Comparison of ENCODE assay signal across 16 mouse cellular contexts in the genomic region with DNA sequence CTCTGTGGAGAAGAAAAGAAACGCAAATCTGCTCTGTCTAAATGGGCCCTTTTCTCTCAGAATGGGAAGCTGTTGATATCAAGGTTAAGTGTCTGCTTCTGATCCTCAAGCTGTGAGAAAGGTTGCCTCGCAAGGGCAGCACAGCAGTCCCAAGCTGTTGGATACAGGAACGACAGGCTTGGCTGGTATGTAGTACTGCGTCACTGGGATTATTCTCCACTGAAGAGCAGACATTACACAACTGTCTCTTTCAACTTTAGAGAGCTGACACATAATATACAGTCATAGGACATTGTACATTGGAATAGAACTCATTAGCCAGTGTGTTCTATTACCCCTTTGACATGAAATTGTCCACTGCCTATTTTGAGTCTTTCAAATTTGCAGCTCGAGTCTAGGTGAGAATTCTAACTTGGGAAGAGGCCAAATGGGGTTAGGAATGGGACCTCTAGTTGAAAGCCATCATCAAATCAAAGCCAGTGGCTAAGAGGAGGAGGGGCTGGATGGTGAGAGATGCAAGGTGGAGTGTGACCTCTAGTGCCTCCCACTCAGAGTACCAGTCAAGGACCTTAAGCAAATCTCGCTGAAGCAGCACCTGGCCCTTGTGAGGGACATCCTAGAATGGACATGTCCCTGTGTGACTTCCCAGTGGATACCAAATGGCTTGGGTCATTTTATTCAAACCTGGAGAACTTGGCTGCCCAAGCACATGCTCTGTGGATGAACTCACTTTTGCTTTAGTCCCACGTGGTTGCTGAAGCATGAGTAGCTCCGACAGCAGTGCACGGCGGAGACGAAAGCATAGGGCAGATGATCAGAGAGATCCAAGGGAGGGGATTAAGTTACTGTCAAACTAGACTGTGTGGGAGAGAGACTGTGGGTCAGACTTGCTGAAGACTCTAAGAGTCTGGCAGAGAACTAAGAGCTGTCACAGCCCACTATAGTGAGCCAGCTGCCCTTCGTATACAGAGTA. TPM values are rescaled to one million over a fixed set of nuclear protein-coding genes. Genes with fewer than 3 reads are reported as not detected.
DNase-seq lines count a peak whose midpoint lies in the region; ATAC-seq and TF ChIP-seq lines count a peak whose summit lies in the region.
"Had no signal": no experiment of that assay in that cellular context is flagged by ENCODE, and none has a peak within 500 bp of the region (broad histone marks: within the 10 kb centered on the region; RNA-seq: fewer than 3 reads in every experiment).

No protein-coding gene starts in this region.

- no peak overlapping the region for H3K9ac ChIP-seq in embryonic facial prominence, embryonic 14.5 days (ENCODE audit: low read depth, low read length)
- no peak overlapping the region for H3K9ac ChIP-seq in kidney, postnatal 0 days (ENCODE audit: low read depth, low read length)
- H3K9ac ChIP-seq in forebrain, embryonic 16.5 days (replicated peaks; ENCODE audit: low read depth, low read length): no peak overlapping the region
- H3K9ac ChIP-seq: embryonic facial prominence, embryonic 13.5 days; liver, embryonic 14.5 days had no signal

- no peak for TF ChIP-seq CTCF in kidney, postnatal 0 days (IDR thresholded peaks at IDR 0.05; ENCODE audit: low read depth)

- no peaks in the 10 kb centered on the region for H3K4me1 ChIP-seq in embryonic facial prominence, embryonic 14.5 days (ENCODE audit: control insufficient read depth, insufficient read depth, low read length)
- no peaks in the 10 kb centered on the region for H3K4me1 ChIP-seq in embryonic facial prominence, embryonic 10.5 days
- no peaks in the 10 kb centered on the region for H3K4me1 ChIP-seq in kidney, postnatal 0 days (replicated peaks; ENCODE audit: insufficient read depth, low read length)
- H3K4me1 ChIP-seq in forebrain, embryonic 16.5 days (replicated peaks; ENCODE audit: control insufficient read depth, insufficient read depth, low read length): no peaks in the 10 kb centered on the region
- H3K4me1 ChIP-seq: embryonic facial prominence, embryonic 13.5 days; limb, embryonic 10.5 days had no signal

- no peaks in the 10 kb centered on the region for H3K9me3 ChIP-seq in embryonic facial prominence, embryonic 14.5 days (ENCODE audit: control insufficient read depth, low read length)
- no peaks in the 10 kb centered on the region for H3K9me3 ChIP-seq in embryonic facial prominence, embryonic 10.5 days
- no peaks in the 10 kb centered on the region for H3K9me3 ChIP-seq in kidney, postnatal 0 days (replicated peaks; ENCODE audit: low read length)
- H3K9me3 ChIP-seq in forebrain, embryonic 16.5 days (ENCODE audit: control insufficient read depth, low read length): no peaks in the 10 kb centered on the region
- H3K9me3 ChIP-seq: embryonic facial prominence, embryonic 13.5 days; limb, embryonic 10.5 days had no signal

- no peak overlapping the region for H3K27ac ChIP-seq in embryonic facial prominence, embryonic 14.5 days (replicated peaks; ENCODE audit: low read depth, low read length)
- H3K27ac ChIP-seq in embryonic facial prominence, embryonic 10.5 days (replicated peaks): no peak overlapping the region
- no peak overlapping the region for H3K27ac ChIP-seq in kidney, postnatal 0 days
- no peak overlapping the region for H3K27ac ChIP-seq in forebrain, embryonic 16.5 days (ENCODE audit: low read length)
- H3K27ac ChIP-seq: embryonic facial prominence, embryonic 13.5 days; heart, adult 2 months; limb, embryonic 10.5 days; liver, embryonic 14.5 days had no signal

- peak; percentile 42 for DNase-seq in embryonic facial prominence, embryonic 14.5 days (ENCODE audit: low spot score)
- DNase-seq in embryonic facial prominence, embryonic 10.5 days (ENCODE audit: low spot score): no peak
- DNase-seq in urinary bladder, postnatal 14 days (ENCODE audit: low spot score): peak; percentile 11
- no peak for DNase-seq in urinary bladder, postnatal 10 days (ENCODE audit: low spot score)
- peak; percentile 85 for DNase-seq in kidney, postnatal 0 days (ENCODE audit: low spot score)
- no peak for DNase-seq in layer of hippocampus, adult 9-11 months
- DNase-seq in embryo, embryonic 10 days (ENCODE audit: low spot score): no peak
- DNase-seq: adrenal gland, postnatal 10 days; cerebellum, postnatal 25 days; right cerebral cortex, postnatal 4 days; thymus, postnatal 4 days had no signal

- no peaks in the 10 kb centered on the region for H3K27me3 ChIP-seq in embryonic facial prominence, embryonic 14.5 days (replicated peaks; ENCODE audit: control insufficient read depth, insufficient read depth, low read length)
- H3K27me3 ChIP-seq in embryonic facial prominence, embryonic 10.5 days (replicated peaks; ENCODE audit: low read depth, poor library complexity, severe bottlenecking): no peaks in the 10 kb centered on the region
- H3K27me3 ChIP-seq in kidney, postnatal 0 days (ENCODE audit: insufficient read depth, low read length): no peaks in the 10 kb centered on the region
- H3K27me3 ChIP-seq in forebrain, embryonic 16.5 days (replicated peaks; ENCODE audit: control insufficient read depth, insufficient read depth, low read length): no peaks in the 10 kb centered on the region
- H3K27me3 ChIP-seq: embryonic facial prominence, embryonic 13.5 days had no signal

- 61% methylated on average over 12 of the region's 12 CpGs for WGBS in embryonic facial prominence, embryonic 14.5 days
- WGBS in embryonic facial prominence, embryonic 10.5 days: 82% methylated on average over 12 of the region's 12 CpGs
- WGBS in kidney, postnatal 0 days: 39% methylated on average over 12 of the region's 12 CpGs
- 82% methylated on average over 12 of the region's 12 CpGs for whole genome bisulfite sequencing in forebrain, embryonic 16.5 days

- no peak overlapping the region for H3K4me3 ChIP-seq in embryonic facial prominence, embryonic 14.5 days (ENCODE audit: low read depth, low read length)
- no peak overlapping the region for H3K4me3 ChIP-seq in embryonic facial prominence, embryonic 10.5 days
- no peak overlapping the region for H3K4me3 ChIP-seq in kidney, postnatal 0 days (replicated peaks; ENCODE audit: low read depth, low read length)
- no peak overlapping the region for H3K4me3 ChIP-seq in forebrain, embryonic 16.5 days (replicated peaks; ENCODE audit: low read length)
- H3K4me3 ChIP-seq: embryonic facial prominence, embryonic 13.5 days; heart, adult 2 months; limb, embryonic 10.5 days had no signal

- peak; percentile 55; the same call in 1 of the 2 replicates for ATAC-seq in embryonic facial prominence, embryonic 14.5 days (ENCODE audit: low read depth)
- ATAC-seq in kidney, postnatal 0 days (replicated peaks; ENCODE audit: low FRiP score, low read depth): peak; percentile 92
- no peak for ATAC-seq in forebrain, embryonic 16.5 days

- H3K4me2 ChIP-seq in embryonic facial prominence, embryonic 14.5 days (ENCODE audit: low read depth, low read length): no peak overlapping the region
- H3K4me2 ChIP-seq in kidney, postnatal 0 days (ENCODE audit: low read length): no peak overlapping the region
- no peak overlapping the region for H3K4me2 ChIP-seq in forebrain, embryonic 16.5 days (ENCODE audit: low read length)
- H3K4me2 ChIP-seq: embryonic facial prominence, embryonic 13.5 days had no signal

- H3K36me3 ChIP-seq in embryonic facial prominence, embryonic 14.5 days (ENCODE audit: control insufficient read depth, insufficient read depth, low read length): no peaks in the 10 kb centered on the region
- H3K36me3 ChIP-seq in embryonic facial prominence, embryonic 10.5 days (replicated peaks): no peaks in the 10 kb centered on the region
- H3K36me3 ChIP-seq in kidney, postnatal 0 days (ENCODE audit: insufficient read depth, low read length): no peaks in the 10 kb centered on the region
- no peaks in the 10 kb centered on the region for H3K36me3 ChIP-seq in forebrain, embryonic 16.5 days (ENCODE audit: control insufficient read depth, insufficient read depth)
- H3K36me3 ChIP-seq: embryonic facial prominence, embryonic 13.5 days; limb, embryonic 10.5 days had no signal

RNA-seq across cellular contexts. Expression of gene Zbtb44, which starts 33.6 kb away (rescaled TPM):
- polyA plus RNA-seq in embryonic facial prominence, embryonic 14.5 days (2014; fragmentation: Nextera tagmentation; extraction: Ambion mirVana): 5.9 and 7.1 TPM in 2 replicates
- 4.5 and 5.0 TPM in 2 replicates for polyA plus RNA-seq in embryonic facial prominence, embryonic 10.5 days (2016; fragmentation: Nextera tagmentation; extraction: Ambion mirVana)
- 8.3 and 9.8 TPM in 2 replicates for polyA plus RNA-seq in kidney, postnatal 0 days (2015; fragmentation: Nextera tagmentation; extraction: Ambion mirVana)
- polyA plus RNA-seq in forebrain, embryonic 16.5 days (2015; fragmentation: Nextera tagmentation; extraction: Ambion mirVana): 4.3 and 5.3 TPM in 2 replicates

RNA-seq across cellular contexts. Expression of gene Adamts8, which starts 54.5 kb away (rescaled TPM):
- polyA plus RNA-seq in embryonic facial prominence, embryonic 14.5 days (2014; fragmentation: Nextera tagmentation; extraction: Ambion mirVana): 3.9 and 4.1 TPM in 2 replicates
- polyA plus RNA-seq in embryonic facial prominence, embryonic 10.5 days (2016; fragmentation: Nextera tagmentation; extraction: Ambion mirVana): 0.57 and 0.93 TPM in 2 replicates
- 0.66 and 0.80 TPM in 2 replicates for polyA plus RNA-seq in kidney, postnatal 0 days (2015; fragmentation: Nextera tagmentation; extraction: Ambion mirVana)
- 1.6 and 1.7 TPM in 2 replicates for polyA plus RNA-seq in forebrain, embryonic 16.5 days (2015; fragmentation: Nextera tagmentation; extraction: Ambion mirVana)

Comparison
In these comparisons a context has a peak if more than half of its experiments do, and no peak if none do; other contexts are left out.
1. DNase-seq: peak in embryonic facial prominence, embryonic 14.5 days (single experiment), urinary bladder, postnatal 14 days (single experiment) and kidney, postnatal 0 days (single experiment); none in embryonic facial prominence, embryonic 10.5 days (single experiment), urinary bladder, postnatal 10 days (single experiment), layer of hippocampus, adult 9-11 months (single experiment) and embryo, embryonic 10 days (single experiment).